Mouse (Mus musculus) gastrocnemius, postnatal 14 days (tissue): Measurements from ENCODE around the gene Chst15. TPM values are rescaled to one million over a fixed set of nuclear protein-coding genes. Genes with fewer than 3 reads are reported as not detected.

Experiments used
- DNase-seq: peaks from one replicate; pipeline ENCODE4 v3.0.0; 2021; ENCODE audit warnings: mixed read lengths
- intact Hi-C: fragments of 180-260 bp; cut with DNase I; formaldehyde crosslinking; loops from one replicate; pipeline ENCODE4 v1.15.1; 2025; ENCODE audit warnings: low total_unique reads
- total RNA-seq, 2 experiments: library from RNA; stranded (reverse); gene quantifications; 2 replicates each; pipeline ENCODE4 v1.2.3; 2021

The Chst15 gene
- total RNA-seq, 2 experiments from 2014 or later = 5.8 to 8.4 TPM

DNA sequence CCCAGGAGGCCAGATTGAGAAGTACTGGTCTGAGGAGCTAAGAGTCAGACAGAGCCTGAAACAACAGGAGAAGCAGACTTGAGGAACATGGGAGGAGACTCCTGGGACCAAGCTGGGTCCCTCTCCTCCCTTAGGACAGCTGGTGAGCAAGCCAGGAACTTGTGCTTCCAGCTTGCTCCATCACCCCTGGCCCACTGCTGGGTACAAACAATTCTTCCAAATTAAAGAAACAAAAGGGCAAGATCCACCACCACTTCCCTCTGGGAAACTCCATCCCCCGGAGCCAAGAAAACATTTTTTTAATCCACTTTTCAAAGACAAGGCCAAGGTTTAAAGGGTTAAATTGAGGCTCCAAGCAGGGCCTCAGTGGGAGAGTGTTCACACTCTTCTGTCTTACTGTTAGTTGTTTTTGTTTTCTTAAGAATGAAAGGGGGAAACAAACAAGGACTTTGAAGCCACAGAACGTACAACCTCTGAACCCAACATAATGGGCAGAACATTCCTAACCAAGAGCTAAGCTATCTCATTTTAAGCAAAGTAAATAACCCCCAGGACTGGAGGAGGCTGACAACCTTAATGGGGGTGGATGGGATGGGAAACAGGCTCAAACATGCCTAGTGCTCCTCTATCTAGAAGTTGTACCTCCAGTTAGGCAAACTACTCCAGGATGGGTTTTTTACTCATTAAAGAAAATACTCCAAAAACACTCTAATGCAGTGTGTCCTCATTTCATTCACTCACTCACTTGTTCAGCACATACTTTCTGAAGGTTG is 43.1 kb downstream of the Chst15 start:
- intact Hi-C loops = no loop called here
- DNase-seq = no peak

DNA sequence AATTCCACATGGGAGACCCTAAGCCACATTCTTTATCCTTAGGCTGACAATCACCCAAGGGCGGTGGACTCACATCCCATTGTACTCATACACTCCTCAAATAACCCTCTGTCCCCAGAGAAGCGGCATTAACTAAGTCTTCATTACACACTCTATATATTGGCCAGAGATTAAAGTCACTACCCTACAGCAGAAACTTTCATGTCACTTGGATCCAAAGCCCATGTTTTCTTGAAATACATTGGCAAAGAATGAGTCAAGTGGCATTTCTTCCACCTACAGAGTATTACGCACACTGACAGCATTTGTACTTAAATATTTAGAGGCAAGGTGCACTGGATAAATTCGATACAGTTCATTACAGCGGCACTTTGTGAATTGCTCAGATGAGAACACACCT is 44.0 kb downstream of the Chst15 start:
- DNase-seq = no peak
- intact Hi-C loops = no loop called here

GRCm38 (mm10) chr7:132270364-132270763 is 46.7 kb downstream of the Chst15 start:
- intact Hi-C loops = no loop called here
- no peak for DNase-seq

DNA sequence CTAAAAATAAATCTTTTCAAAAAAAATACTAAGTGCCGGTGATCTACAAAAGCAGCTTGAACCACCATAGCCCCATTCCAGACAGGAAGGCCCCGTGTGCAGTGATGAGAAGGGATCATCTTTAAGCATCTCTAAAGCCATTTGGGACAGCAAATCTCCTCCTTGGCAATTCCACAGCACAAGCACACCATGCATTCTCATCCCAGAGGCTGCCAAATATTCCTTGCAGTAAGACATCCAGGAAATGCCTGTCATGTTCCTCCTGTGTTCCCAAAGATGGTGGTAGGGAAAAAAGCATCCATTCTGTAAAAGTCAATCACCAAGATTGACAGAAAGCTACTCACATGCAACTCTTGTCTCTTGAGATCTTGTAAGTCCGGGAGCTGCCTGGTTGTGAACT is 47.4 kb downstream of the Chst15 start:
- intact Hi-C loops = no loop called here
- no peak for DNase-seq

- DNase-seq = no peak
- intact Hi-C loops = no loop called here
Observed at GRCm38 (mm10) chr7:132267721-132268498, 49.1 kb downstream of the Chst15 start.

- no peak for DNase-seq
- intact Hi-C loops = no loop called here
Observed at GRCm38 (mm10) chr7:132264763-132265162, 52.3 kb downstream of the Chst15 start.

DNA sequence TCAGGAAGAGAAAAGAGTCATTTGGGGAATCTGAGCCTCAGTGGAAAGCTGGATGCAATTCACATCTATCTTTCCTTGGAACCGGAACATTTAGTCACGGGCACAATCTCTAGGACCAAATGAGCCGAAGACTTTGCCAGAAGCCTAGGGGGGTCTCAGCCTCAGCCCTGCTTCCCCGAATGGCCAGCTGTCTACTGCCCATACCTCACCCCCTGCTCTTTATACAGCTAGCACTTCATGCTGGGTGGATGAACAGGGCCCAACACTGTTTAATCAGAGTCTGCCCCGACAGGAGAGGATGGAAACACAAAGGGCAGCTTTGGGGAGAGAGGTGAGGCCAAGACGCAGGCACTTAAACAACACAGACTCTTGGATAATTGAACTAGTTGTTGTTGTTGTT is 53.8 kb downstream of the Chst15 start:
- intact Hi-C loops = no loop called here
- DNase-seq = no peak

DNA sequence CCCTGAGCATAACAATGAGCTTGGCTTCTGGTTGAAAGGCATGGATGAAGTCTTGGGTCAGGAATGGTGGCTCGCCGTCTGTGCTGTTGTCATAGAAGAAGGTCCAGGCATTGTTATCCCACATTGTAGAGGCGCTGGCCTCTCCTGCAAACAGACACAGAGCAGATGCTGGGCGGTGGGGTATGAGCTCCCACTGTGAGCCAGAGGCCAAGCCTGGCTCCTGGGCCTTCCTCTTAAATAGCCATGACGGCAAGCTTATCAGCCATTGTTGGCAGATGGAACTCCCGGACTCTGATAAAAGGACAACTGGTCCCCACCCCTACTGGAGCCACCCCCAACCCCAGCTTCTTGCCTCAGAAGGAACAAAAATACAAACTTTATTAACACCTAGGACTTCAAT is 54.3 kb downstream of the Chst15 start:
- DNase-seq = no peak
- intact Hi-C loops = no loop called here

DNA sequence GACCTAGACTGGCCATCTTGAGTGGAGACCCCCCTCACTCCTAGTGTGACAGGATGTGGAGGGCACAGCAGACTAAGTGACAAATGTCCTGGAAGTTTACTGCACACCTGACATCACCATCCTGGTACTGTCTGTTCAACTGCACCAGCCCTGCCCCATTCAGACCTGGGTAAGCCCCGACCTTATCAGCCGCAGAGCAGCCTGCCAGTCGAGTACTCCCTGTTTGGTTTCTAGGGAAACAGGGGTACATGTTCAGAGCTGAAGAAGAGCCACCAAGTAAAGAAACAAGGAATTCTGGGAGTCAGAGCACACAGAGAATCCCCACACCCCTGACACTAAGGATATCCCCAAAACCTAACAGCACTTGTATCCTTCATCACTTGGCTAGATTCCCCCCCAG is 55.1 kb downstream of the Chst15 start:
- DNase-seq = no peak
- intact Hi-C loops = no loop called here

DNA sequence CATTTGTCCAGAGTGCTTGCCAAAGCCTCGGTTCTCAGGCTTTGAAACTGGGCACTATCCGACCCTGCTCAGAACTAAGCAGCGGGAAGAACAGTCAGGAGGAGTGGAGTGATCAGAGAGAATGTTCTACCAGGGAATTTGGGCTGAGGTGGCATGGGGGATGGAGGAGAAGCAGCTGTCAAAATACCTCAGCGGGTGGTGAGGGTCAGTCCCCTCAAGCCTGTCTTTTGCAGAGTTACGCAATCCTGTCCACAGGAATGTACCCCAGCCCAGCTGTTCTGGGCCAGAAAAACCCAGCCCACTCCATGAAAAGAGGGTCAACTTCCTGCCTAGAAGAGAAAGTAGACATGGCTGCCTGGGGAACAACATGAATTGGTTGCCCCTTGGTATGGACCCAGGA is 56.4 kb downstream of the Chst15 start:
- intact Hi-C loops = no loop called here
- no peak for DNase-seq

- intact Hi-C loops = no loop called here
- no peak for DNase-seq
Observed at GRCm38 (mm10) chr7:132258817-132259216, 58.2 kb downstream of the Chst15 start.

GRCm38 (mm10) chr7:132258216-132258615 is 58.8 kb downstream of the Chst15 start:
- intact Hi-C loops = no loop called here
- no peak for DNase-seq

DNA sequence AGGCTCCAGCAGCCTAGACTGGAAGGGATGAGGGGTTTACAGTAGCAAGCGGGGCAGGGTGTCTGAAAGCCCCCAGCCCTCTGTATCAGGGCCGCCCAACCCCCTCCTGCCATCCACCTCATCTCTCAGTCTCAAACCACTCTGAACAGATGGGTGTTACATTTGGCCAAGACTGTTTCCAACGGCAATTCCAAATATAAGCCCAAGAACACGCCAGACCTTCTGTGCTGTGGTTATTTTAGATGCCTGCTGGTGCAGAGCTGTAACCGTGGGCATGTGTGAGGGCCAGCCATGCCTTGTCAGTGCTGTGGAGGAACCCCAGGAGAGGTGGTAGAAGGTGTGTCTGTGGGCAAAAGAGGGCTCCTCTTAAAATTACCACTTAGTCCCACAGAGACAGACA is 63.5 kb downstream of the Chst15 start:
- intact Hi-C loops = no loop called here

DNA sequence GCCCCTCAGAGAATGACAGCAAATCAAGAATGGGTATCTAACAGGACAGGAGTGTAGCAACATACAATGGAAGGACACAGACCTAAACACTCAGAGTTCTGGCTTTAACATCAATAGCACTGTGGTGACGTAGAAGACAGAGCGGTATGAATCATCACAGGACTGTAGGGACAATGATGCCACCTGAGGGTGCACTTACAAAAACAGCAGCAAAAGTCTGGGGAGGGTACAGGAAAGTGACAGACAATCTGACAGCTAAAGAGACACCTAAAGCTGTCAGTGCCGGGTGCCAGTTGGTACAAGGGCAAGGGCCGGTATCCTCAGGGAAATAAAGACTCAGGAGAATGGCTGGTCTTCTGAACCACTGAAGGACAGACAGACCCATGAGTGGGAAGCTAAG is 64.0 kb downstream of the Chst15 start:
- intact Hi-C loops = no loop called here
- DNase-seq = no peak

More for the DNA sequence above, 63.5 kb downstream of the Chst15 start:
- no peak for DNase-seq

DNA sequence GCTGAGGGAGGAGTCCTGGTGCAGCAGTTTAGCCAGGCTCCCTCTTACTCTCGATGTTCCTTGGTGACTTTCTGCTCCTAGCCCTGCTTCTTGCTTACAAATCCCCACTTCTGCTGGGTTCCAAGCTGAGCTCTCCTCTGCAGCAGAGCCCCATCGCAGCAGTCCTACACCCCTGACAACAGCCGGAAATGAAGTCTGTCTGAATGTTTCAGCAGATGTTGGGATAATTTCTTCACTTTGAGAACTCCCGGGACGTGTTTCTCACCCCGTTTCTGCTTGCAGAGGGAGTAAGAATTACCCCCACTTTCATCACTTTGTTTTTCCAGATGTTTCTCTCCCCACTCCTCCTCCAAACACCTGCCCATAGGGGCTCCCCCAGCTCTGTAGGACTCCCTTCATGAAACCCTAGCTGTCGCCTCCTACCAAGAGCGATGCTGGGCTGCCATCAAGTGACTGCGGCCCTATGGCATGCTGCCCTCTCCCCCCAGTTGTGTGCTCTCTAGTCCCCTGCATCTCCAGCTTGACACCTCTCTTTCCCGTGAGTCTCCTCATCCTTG is 67.4 kb downstream of the Chst15 start:
- intact Hi-C loops = no loop called here
- DNase-seq = no peak

- peak; percentile 29 for DNase-seq
- intact Hi-C loops = no loop called here
Observed at GRCm38 (mm10) chr7:132247567-132247966, 69.5 kb downstream of the Chst15 start.

DNA sequence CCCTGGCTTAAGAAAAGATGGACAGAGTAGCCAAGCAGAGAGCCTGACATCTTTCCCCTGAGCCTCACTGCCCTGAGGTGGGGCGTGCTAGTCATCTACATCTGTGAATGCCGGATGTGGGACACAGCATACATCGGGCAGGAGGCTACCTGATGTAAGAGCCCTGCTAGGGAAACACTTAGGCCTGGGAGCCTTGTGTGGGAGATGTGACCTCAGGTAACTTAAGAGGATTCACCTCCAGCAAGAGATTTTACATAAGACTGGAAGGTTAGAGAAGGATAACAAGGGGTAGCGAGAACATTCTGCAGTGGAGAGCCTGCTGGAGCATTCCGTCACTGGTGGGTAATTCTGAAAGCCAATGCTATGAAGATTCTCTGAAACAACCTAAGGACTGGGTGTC is 69.9 kb downstream of the Chst15 start:
- intact Hi-C loops = no loop called here
- DNase-seq = no peak

DNA sequence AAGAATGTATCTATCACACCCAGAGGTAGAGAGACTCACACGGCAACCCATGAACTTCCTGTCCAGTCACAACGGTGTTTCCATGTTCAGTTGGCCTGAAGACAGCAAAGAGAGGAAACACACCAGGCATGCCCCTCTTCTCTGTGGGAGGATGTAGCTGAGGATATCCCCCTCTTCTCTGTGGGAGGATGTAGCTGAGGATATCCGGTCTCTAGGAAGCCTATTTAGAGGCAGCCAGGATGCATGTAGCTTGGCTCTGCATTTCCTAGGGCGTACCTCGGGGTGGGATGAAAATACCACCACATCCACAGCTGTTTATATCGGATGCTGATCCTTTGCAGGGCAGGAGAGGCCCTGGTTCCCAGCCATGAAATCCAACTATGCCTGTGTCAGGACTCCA is 71.3 kb downstream of the Chst15 start:
- intact Hi-C loops = no loop called here

GRCm38 (mm10) chr7:132244637-132245036 is 72.4 kb downstream of the Chst15 start:
- intact Hi-C loops = no loop called here

More for the DNA sequence above, 71.3 kb downstream of the Chst15 start:
- no peak for DNase-seq

GRCm38 (mm10) chr7:132243225-132243624 is 73.8 kb downstream of the Chst15 start:
- intact Hi-C loops = no loop called here
- DNase-seq = no peak

More at GRCm38 (mm10) chr7:132244637-132245036, 72.4 kb downstream of the Chst15 start:
- DNase-seq = no peak
